Mouse (Mus musculus) spleen, adult 2 months (tissue): ENCODE measurements around the gene Cd19. TPM values are rescaled to one million over a fixed set of nuclear protein-coding genes. Genes with fewer than 3 reads are reported as not detected.

Experiments used
- DNase-seq, 2 experiments: peaks; one replicate each; pipeline versions ENCODE4 v3.0.0 to v3.0.0-alpha.2; 2012 to 2021; ENCODE audit warnings: low spot score in 2 of 2, low read depth in 1 of 2
- H3K27ac ChIP-seq: fragments of 200-500 bp; 2 replicates; pipeline ENCODE4 v1.5.1; 2012; ENCODE audit warnings: low read length, inconsistent platforms; ENCODE audit not compliant: insufficient read depth
- H3K27me3 ChIP-seq: fragments of 200-500 bp; 2 replicates; pipeline ENCODE4 v1.6.1; 2012; ENCODE audit warnings: mild to moderate bottlenecking, moderate library complexity, low read length, inconsistent platforms; ENCODE audit not compliant: control insufficient read depth, insufficient read depth
- H3K36me3 ChIP-seq: fragments of 200-500 bp; 2 replicates; pipeline ENCODE4 v1.6.1; 2012; ENCODE audit warnings: mild to moderate bottlenecking, low read length, inconsistent platforms; ENCODE audit not compliant: control insufficient read depth, insufficient read depth
- H3K4me1 ChIP-seq: fragments of 200-500 bp; 2 replicates; pipeline ENCODE4 v1.6.1; 2011; ENCODE audit warnings: inconsistent platforms; ENCODE audit not compliant: control insufficient read depth, insufficient read depth, insufficient read length
- H3K4me3 ChIP-seq: fragments of 200-500 bp; 2 replicates; pipeline ENCODE4 v1.5.1; 2011; ENCODE audit warnings: mild to moderate bottlenecking, inconsistent platforms; ENCODE audit not compliant: insufficient read depth, insufficient read length; ENCODE audit errors: extremely low read depth
- CTCF ChIP-seq: fragments of 200-500 bp; IDR thresholded peaks from 2 replicates; pipeline ENCODE4 v1.5.1; 2011; ENCODE audit warnings: mild to moderate bottlenecking, inconsistent platforms; ENCODE audit not compliant: insufficient read depth, insufficient read length, insufficient replicate concordance; ENCODE audit errors: extremely low read depth
- POLR2A ChIP-seq: fragments of 200-500 bp; IDR thresholded peaks from 2 replicates; pipeline ENCODE4 v1.6.1; 2011; ENCODE audit warnings: low read depth, low read length, inconsistent platforms
- WGBS: fragments of 180-500 bp; shearing (Covaris S2); methylation state at CpG from one replicate; pipeline ENCODE4 v1.1.7; 2018; 5-methylcytosine and 5-hydroxymethylcytosine counted together
- polyA plus RNA-seq: library from polyadenylated mRNA; depleted of rRNA; stranded (reverse); fragments of >200 nt; gene quantifications from 2 replicates; pipeline ENCODE4 v1.2.3, GENCODE M21; 2012

The Cd19 gene
- polyA plus RNA-seq, 1 experiment, result 290 TPM

- Histone ChIP-seq H3K36me3 (peaks cover 30% of the 10 kb centered on the region), H3K4me1 (no peaks in the 10 kb centered on the region), H3K27me3 (no peaks in the 10 kb centered on the region), H3K27ac (no peak overlapping the region), H3K4me3 (no peak overlapping the region)
- 26% methylated on average over 8 of the region's 8 CpGs for WGBS
- peak in 1 of 2 experiments; percentile 61 for DNase-seq
- TF ChIP-seq POLR2A (no peak), CTCF (peak; percentile 88)
These were observed 22.2 kb upstream of the Cd19 start for GRCm38 (mm10) chr7:126436851-126437250.

- DNase-seq, result no peak
- Histone ChIP-seq H3K4me3 (no peak overlapping the region), H3K27ac (no peak overlapping the region), H3K4me1 (no peaks in the 10 kb centered on the region), H3K27me3 (no peaks in the 10 kb centered on the region), H3K36me3 (peaks cover 36% of the 10 kb centered on the region)
- WGBS, result 86% methylated on average over 3 of the region's 3 CpGs
- TF ChIP-seq POLR2A, result no peak
- TF ChIP-seq CTCF, result no peak
These were observed 21.1 kb upstream of the Cd19 start for GRCm38 (mm10) chr7:126435801-126436200.

GRCm38 (mm10) chr7:126434726-126435125 lies 20.0 kb upstream of the Cd19 start:
- H3K4me3 ChIP-seq, result no peak overlapping the region
- H3K27me3 ChIP-seq, result no peaks in the 10 kb centered on the region
- DNase-seq, result no peak
- H3K27ac ChIP-seq, result no peak overlapping the region
- TF ChIP-seq POLR2A (no peak), CTCF (no peak)
- peaks cover under 1% of the 10 kb centered on the region; the same call in 1 of the 2 replicates for H3K4me1 ChIP-seq
- WGBS, result 96% methylated on average over 7 of the region's 7 CpGs
- peaks cover 29% of the 10 kb centered on the region for H3K36me3 ChIP-seq

GRCm38 (mm10) chr7:126430167-126430566 lies 15.5 kb upstream of the Cd19 start:
- H3K27me3 ChIP-seq, result no peaks in the 10 kb centered on the region
- no peak for TF ChIP-seq POLR2A
- no peak for TF ChIP-seq CTCF
- H3K27ac ChIP-seq, result no peak overlapping the region
- peaks cover 17% of the 10 kb centered on the region for H3K36me3 ChIP-seq
- peaks cover 13% of the 10 kb centered on the region; the same call in 1 of the 2 replicates for H3K4me1 ChIP-seq
- no peak for DNase-seq
- no peak overlapping the region for H3K4me3 ChIP-seq

- no peaks in the 10 kb centered on the region for H3K27me3 ChIP-seq
- WGBS, result 40% methylated on average over 15 of the region's 15 CpGs
- H3K36me3 ChIP-seq, result peaks cover 17% of the 10 kb centered on the region
- H3K27ac ChIP-seq, result no peak overlapping the region
- H3K4me1 ChIP-seq, result peaks cover 15% of the 10 kb centered on the region; the same call in 1 of the 2 replicates
- TF ChIP-seq POLR2A, result no peak
- no peak for TF ChIP-seq CTCF
- DNase-seq, result no peak
- H3K4me3 ChIP-seq, result peak overlapping the region; percentile 84
These were observed 14.8 kb upstream of the Cd19 start for GRCm38 (mm10) chr7:126429503-126429898.

GRCm38 (mm10) chr7:126428631-126429502 lies 14.2 kb upstream of the Cd19 start, which contains the start of gene Rabep2:
TSS of gene Rabep2 (plus strand) at chr7:126428759.
- Histone ChIP-seq H3K4me1 (peaks cover 15% of the 10 kb centered on the region; the same call in 1 of the 2 replicates), H3K27ac (peak within 1 kb of the TSS; percentile 97), H3K27me3 (no peaks in the 10 kb centered on the region), H3K36me3 (peaks cover 15% of the 10 kb centered on the region), H3K4me3 (peak within 1 kb of the TSS; percentile 84)
- peak; percentile 60 to 92 for DNase-seq
- TF ChIP-seq CTCF (no peak), POLR2A (peak; percentile 45; the same call in 1 of the 2 replicates)
- under 1% methylated on average over 81 of the region's 82 CpGs for WGBS

- Histone ChIP-seq H3K4me1 (peaks cover 15% of the 10 kb centered on the region; the same call in 1 of the 2 replicates), H3K36me3 (peaks cover 12% of the 10 kb centered on the region), H3K27me3 (no peaks in the 10 kb centered on the region), H3K4me3 (peak overlapping the region; percentile 84), H3K27ac (peak overlapping the region; percentile 97)
- 29% methylated on average over 4 of the region's 4 CpGs for WGBS
- TF ChIP-seq CTCF (no peak), POLR2A (no peak)
- no peak for DNase-seq
These were observed 13.5 kb upstream of the Cd19 start for GRCm38 (mm10) chr7:126428154-126428553.
